Comparison of ENCODE assay signal across 8 mouse cellular contexts in genomic region chr2:30721048-30721461, GRCm38 (mm10).
A peak's percentile ranks its signal among the peaks of the same experiment; 100 is the strongest.
DNase-seq lines count a peak whose midpoint lies in the region; ATAC-seq lines count a peak whose summit lies in the region.

No protein-coding gene starts in this region.

- peaks cover 88% of the 10 kb centered on the region for H3K4me1 ChIP-seq in lung, embryonic 16.5 days (replicated peaks; ENCODE audit: control insufficient read depth, insufficient read depth, low read length)
- peaks cover 100% of the 10 kb centered on the region for H3K4me1 ChIP-seq in limb, embryonic 10.5 days
- peaks cover 76% of the 10 kb centered on the region for H3K4me1 ChIP-seq in stomach, embryonic 14.5 days (ENCODE audit: control insufficient read depth, insufficient read depth, low read length)

- no peaks in the 10 kb centered on the region for H3K36me3 ChIP-seq in lung, embryonic 16.5 days (ENCODE audit: control insufficient read depth, insufficient read depth, low read length)
- H3K36me3 ChIP-seq in limb, embryonic 10.5 days = no peaks in the 10 kb centered on the region
- no peaks in the 10 kb centered on the region for H3K36me3 ChIP-seq in stomach, embryonic 14.5 days (ENCODE audit: control insufficient read depth, insufficient read depth, low read length)

- no peaks in the 10 kb centered on the region for H3K9me3 ChIP-seq in lung, embryonic 16.5 days (ENCODE audit: control insufficient read depth, low read length)
- no peaks in the 10 kb centered on the region for H3K9me3 ChIP-seq in limb, embryonic 10.5 days (replicated peaks)
- no peaks in the 10 kb centered on the region for H3K9me3 ChIP-seq in stomach, embryonic 14.5 days (ENCODE audit: control insufficient read depth, low read depth, low read length)

- no peak for ATAC-seq in lung, embryonic 16.5 days (ENCODE audit: low read depth)
- ATAC-seq in stomach, embryonic 14.5 days (ENCODE audit: insufficient number of reproducible peaks, insufficient read depth, low FRiP score, low read depth) = no peak

- H3K27me3 ChIP-seq in lung, embryonic 16.5 days (ENCODE audit: control insufficient read depth, insufficient read depth, low read depth, low read length) = no peaks in the 10 kb centered on the region
- no peaks in the 10 kb centered on the region for H3K27me3 ChIP-seq in limb, embryonic 10.5 days (ENCODE audit: low read depth, poor library complexity, severe bottlenecking)
- H3K27me3 ChIP-seq in stomach, embryonic 14.5 days (ENCODE audit: control insufficient read depth, insufficient read depth, low read length) = no peaks in the 10 kb centered on the region

- peak overlapping the region; percentile 8; the same call in 1 of the 2 replicates for H3K9ac ChIP-seq in lung, embryonic 16.5 days (ENCODE audit: low read length)
- 0 out of 2 replicates have a peak overlapping the region, but pooled peaks have one; percentile 6 for H3K9ac ChIP-seq in stomach, embryonic 14.5 days (replicated peaks; ENCODE audit: low read depth, low read length)

- 62% methylated on average over 5 of the region's 5 CpGs for WGBS in lung, embryonic 16.5 days
- 82% methylated on average over 5 of the region's 5 CpGs for WGBS in limb, embryonic 10.5 days
- 63% methylated on average over 5 of the region's 5 CpGs for WGBS in stomach, embryonic 14.5 days

- H3K27ac ChIP-seq in lung, embryonic 16.5 days (ENCODE audit: low read length) = peak overlapping the region; percentile 99
- peak overlapping the region; percentile 94 for H3K27ac ChIP-seq in limb, embryonic 10.5 days
- peak overlapping the region; percentile 100 for H3K27ac ChIP-seq in stomach, embryonic 14.5 days (ENCODE audit: low read length)

- DNase-seq in cerebellum, adult 9-11 months = peak; percentile 51
- no peak for DNase-seq in cerebellum, adult 8-10 months
- DNase-seq in lung, postnatal 10 days = no peak
- no peak for DNase-seq in limb, embryonic 10.5 days (ENCODE audit: low spot score)
- DNase-seq in adipocyte (ENCODE audit: low spot score) = no peak
- DNase-seq in urinary bladder, adult 18-20 months (ENCODE audit: low spot score in 2 of 2) = no peak

- H3K4me3 ChIP-seq in lung, embryonic 16.5 days (ENCODE audit: low read length) = no peak overlapping the region
- no peak overlapping the region for H3K4me3 ChIP-seq in limb, embryonic 10.5 days
- H3K4me3 ChIP-seq in stomach, embryonic 14.5 days (ENCODE audit: low read depth, low read length) = no peak overlapping the region

- H3K4me2 ChIP-seq in lung, embryonic 16.5 days (ENCODE audit: low read depth, low read length) = no peak overlapping the region
- H3K4me2 ChIP-seq in stomach, embryonic 14.5 days (replicated peaks; ENCODE audit: low read depth, low read length) = 0 out of 2 replicates have a peak overlapping the region, but pooled peaks have one; percentile 86
